Mouse (Mus musculus): ENCODE results near the gene Ank3. TPM values are rescaled to one million over a fixed set of nuclear protein-coding genes. Genes with fewer than 3 reads are reported as not detected.

The Ank3 gene
- total RNA-seq, 2 experiments from 2014 or later = 405 to 539 TPM

- no peak for DNase-seq (ENCODE audit: extremely low spot score in 1 of 2, low spot score in 1 of 2)
These were observed 517.0 kb downstream of the Ank3 start for GRCm38 (mm10) chr10:69915566-69915965.

- DNase-seq (ENCODE audit: extremely low spot score in 1 of 2, low spot score in 1 of 2) = no peak
These were observed 517.6 kb downstream of the Ank3 start for GRCm38 (mm10) chr10:69916205-69916604.

GRCm38 (mm10) chr10:69916689-69917435 lies 518.3 kb downstream of the Ank3 start:
- no peak for DNase-seq (ENCODE audit: extremely low spot score in 1 of 2, low spot score in 1 of 2)

- DNase-seq (ENCODE audit: extremely low spot score in 1 of 2, low spot score in 1 of 2) = no peak
These were observed 519.1 kb downstream of the Ank3 start for GRCm38 (mm10) chr10:69917711-69918110.

GRCm38 (mm10) chr10:69918461-69919151 lies 520.0 kb downstream of the Ank3 start:
- no peak for DNase-seq (ENCODE audit: extremely low spot score in 1 of 2, low spot score in 1 of 2)

GRCm38 (mm10) chr10:69919152-69919492 lies 520.5 kb downstream of the Ank3 start:
- DNase-seq (ENCODE audit: extremely low spot score in 1 of 2, low spot score in 1 of 2) = no peak

GRCm38 (mm10) chr10:69919746-69920145 lies 521.2 kb downstream of the Ank3 start:
- DNase-seq (ENCODE audit: extremely low spot score in 1 of 2, low spot score in 1 of 2) = no peak

GRCm38 (mm10) chr10:69922076-69922475 lies 523.5 kb downstream of the Ank3 start:
- DNase-seq (ENCODE audit: extremely low spot score in 1 of 2, low spot score in 1 of 2) = no peak

- DNase-seq (ENCODE audit: extremely low spot score in 1 of 2, low spot score in 1 of 2) = no peak
These were observed 525.2 kb downstream of the Ank3 start for GRCm38 (mm10) chr10:69923801-69924200.

- no peak for DNase-seq (ENCODE audit: extremely low spot score in 1 of 2, low spot score in 1 of 2)
These were observed 525.7 kb downstream of the Ank3 start for GRCm38 (mm10) chr10:69924321-69924720.

- DNase-seq (ENCODE audit: extremely low spot score in 1 of 2, low spot score in 1 of 2) = no peak
These were observed 526.3 kb downstream of the Ank3 start for GRCm38 (mm10) chr10:69924845-69925244.

GRCm38 (mm10) chr10:69925285-69926157 lies 526.9 kb downstream of the Ank3 start:
- no peak for DNase-seq (ENCODE audit: extremely low spot score in 1 of 2, low spot score in 1 of 2)

GRCm38 (mm10) chr10:69926158-69926882 lies 527.7 kb downstream of the Ank3 start:
- DNase-seq (ENCODE audit: extremely low spot score in 1 of 2, low spot score in 1 of 2) = no peak

- no peak for DNase-seq (ENCODE audit: extremely low spot score in 1 of 2, low spot score in 1 of 2)
These were observed 528.4 kb downstream of the Ank3 start for GRCm38 (mm10) chr10:69927012-69927411.

GRCm38 (mm10) chr10:69928358-69928757 lies 529.8 kb downstream of the Ank3 start:
- no peak for DNase-seq (ENCODE audit: extremely low spot score in 1 of 2, low spot score in 1 of 2)

- DNase-seq (ENCODE audit: extremely low spot score in 1 of 2, low spot score in 1 of 2) = no peak
These were observed 531.9 kb downstream of the Ank3 start for GRCm38 (mm10) chr10:69930503-69930902.

- no peak for DNase-seq (ENCODE audit: extremely low spot score in 1 of 2, low spot score in 1 of 2)
These were observed 538.0 kb downstream of the Ank3 start for GRCm38 (mm10) chr10:69936443-69937067.

- DNase-seq (ENCODE audit: extremely low spot score in 1 of 2, low spot score in 1 of 2) = no peak
These were observed 538.8 kb downstream of the Ank3 start for GRCm38 (mm10) chr10:69937291-69937921.

- DNase-seq (ENCODE audit: extremely low spot score in 1 of 2, low spot score in 1 of 2) = no peak
These were observed 540.6 kb downstream of the Ank3 start for GRCm38 (mm10) chr10:69939144-69939543.
